Mouse (Mus musculus): Measurements from ENCODE around the gene Setd5. TPM values are rescaled to one million over a fixed set of nuclear protein-coding genes. Genes with fewer than 3 reads are reported as not detected.

Gene Setd5
- polyA plus RNA-seq, 1 experiment from 2014 or later = 56.6 TPM

DNA sequence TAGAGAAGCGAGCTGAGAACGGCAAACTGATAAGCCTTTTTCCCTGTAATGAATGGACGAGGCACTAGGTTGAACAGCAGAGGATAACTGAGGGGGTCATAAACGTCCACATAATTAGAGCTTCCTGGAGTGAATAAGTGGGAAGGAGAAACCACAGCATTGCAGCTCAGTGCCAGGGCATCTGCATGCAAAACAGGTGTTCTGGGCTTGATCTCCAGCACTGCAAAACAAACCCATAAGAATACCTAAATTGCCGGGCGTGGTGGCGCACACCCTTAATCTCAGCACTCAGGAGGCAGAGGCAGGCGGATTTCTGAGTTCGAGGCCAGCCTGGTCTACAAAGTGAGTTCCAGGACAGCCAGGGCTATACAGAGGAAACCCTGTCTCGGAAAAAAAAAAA is 13.8 kb upstream of the Setd5 start:
- Histone ChIP-seq H3K27ac (no peak overlapping the region), H3K36me3 (peaks cover 78% of the 10 kb centered on the region), H3K4me1 (replicated peaks) (peaks cover 4% of the 10 kb centered on the region; the same call in 1 of the 2 replicates), H3K4me3 (replicated peaks) (no peak overlapping the region), H3K27me3 (no peaks in the 10 kb centered on the region), H3K9ac (replicated peaks) (no peak overlapping the region), H3K9me3 (no peaks in the 10 kb centered on the region), H3K4me2 (replicated peaks) (no peak overlapping the region)
- 97% methylated on average over 10 of the region's 10 CpGs for WGBS
- no peak for ATAC-seq

GRCm38 (mm10) chr6:113065186-113065585 is 12.0 kb upstream of the Setd5 start:
- WGBS = 91% methylated on average over 3 of the region's 3 CpGs

GRCm38 (mm10) chr6:113069154-113069553 is 8.0 kb upstream of the Setd5 start:
- Histone ChIP-seq H3K27me3 (no peaks in the 10 kb centered on the region), H3K4me1 (replicated peaks) (peaks cover 10% of the 10 kb centered on the region), H3K36me3 (peaks cover 35% of the 10 kb centered on the region), H3K9me3 (no peaks in the 10 kb centered on the region), H3K4me2 (replicated peaks) (no peak overlapping the region), H3K4me3 (replicated peaks) (no peak overlapping the region), H3K9ac (replicated peaks) (no peak overlapping the region), H3K27ac (no peak overlapping the region)
- 100% methylated on average over 1 of the region's 1 CpGs for WGBS
- ATAC-seq = no peak

More at GRCm38 (mm10) chr6:113065186-113065585, 12.0 kb upstream of the Setd5 start:
- no peaks in the 10 kb centered on the region for H3K9me3 ChIP-seq
- no peak overlapping the region for H3K27ac ChIP-seq
- H3K9ac ChIP-seq (replicated peaks) = no peak overlapping the region
- no peaks in the 10 kb centered on the region for H3K27me3 ChIP-seq
- H3K36me3 ChIP-seq = peaks cover 71% of the 10 kb centered on the region
- no peak overlapping the region for H3K4me3 ChIP-seq (replicated peaks)
- no peak overlapping the region for H3K4me2 ChIP-seq (replicated peaks)
- ATAC-seq = no peak
- H3K4me1 ChIP-seq (replicated peaks) = peaks cover 4% of the 10 kb centered on the region; the same call in 1 of the 2 replicates

DNA sequence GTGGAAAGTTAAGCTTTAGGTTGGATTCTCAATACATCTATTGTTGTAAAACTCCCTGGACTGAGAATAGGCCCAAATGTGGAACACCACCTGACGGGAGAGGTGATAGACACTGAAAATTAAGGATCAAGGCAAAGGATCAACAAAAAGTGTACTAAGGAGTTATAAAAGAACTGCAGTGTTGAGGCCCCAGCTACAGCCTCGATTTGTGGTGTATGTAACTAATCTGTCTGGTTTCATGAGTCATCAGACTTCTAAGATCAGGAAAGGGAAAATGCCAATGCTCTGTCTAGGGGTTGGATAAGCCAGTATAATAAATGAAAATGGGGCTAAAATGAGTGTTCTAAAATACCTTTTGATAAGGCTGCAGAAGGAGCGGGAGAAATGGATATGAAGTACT is 1.9 kb upstream of the Setd5 start:
- WGBS = 25% methylated on average over 3 of the region's 3 CpGs
- no peak for ATAC-seq
- Histone ChIP-seq H3K4me2 (replicated peaks) (peak overlapping the region; percentile 92), H3K27me3 (no peaks in the 10 kb centered on the region), H3K27ac (peak overlapping the region; percentile 100), H3K36me3 (no peaks in the 10 kb centered on the region), H3K9me3 (no peaks in the 10 kb centered on the region), H3K9ac (replicated peaks) (peak overlapping the region; percentile 99), H3K4me1 (replicated peaks) (peaks cover 50% of the 10 kb centered on the region), H3K4me3 (replicated peaks) (peak overlapping the region; percentile 96)

DNA sequence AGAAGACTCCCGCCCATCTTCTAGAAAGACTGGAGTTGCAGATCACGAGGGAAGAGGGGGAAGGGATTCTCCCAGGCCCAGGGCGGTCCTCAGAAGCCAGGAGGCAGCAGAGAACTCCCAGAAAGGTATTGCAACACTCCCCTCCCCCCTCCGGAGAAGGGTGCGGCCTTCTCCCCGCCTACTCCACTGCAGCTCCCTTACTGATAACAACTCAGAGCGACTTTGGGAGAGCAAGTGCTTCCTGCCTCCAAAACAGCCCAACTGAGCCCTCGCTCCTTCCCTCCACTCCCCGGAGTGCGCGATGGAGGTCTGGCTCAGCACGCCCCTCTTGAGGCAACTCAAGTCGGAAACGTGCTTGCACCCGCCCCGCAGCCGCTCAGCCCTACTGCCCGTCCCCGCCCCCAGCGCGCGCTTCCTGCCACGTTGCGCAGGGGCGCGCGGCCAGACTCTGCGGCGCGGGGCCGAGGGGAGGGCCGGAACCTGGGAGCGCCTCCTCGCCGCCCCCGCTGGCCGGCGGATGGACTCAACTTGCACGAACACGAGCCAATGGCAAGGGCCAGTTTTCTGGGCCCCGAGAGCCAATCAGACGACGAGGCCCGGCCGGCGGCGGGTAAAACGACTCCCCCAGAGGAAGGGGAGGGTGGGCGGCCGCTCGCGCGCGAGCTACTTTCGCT is 1.0 kb upstream of the Setd5 start:
- ATAC-seq = peak; percentile 88
- Histone ChIP-seq H3K4me1 (replicated peaks) (peaks cover 52% of the 10 kb centered on the region), H3K9me3 (no peaks in the 10 kb centered on the region), H3K9ac (replicated peaks) (peak overlapping the region; percentile 99), H3K27me3 (no peaks in the 10 kb centered on the region), H3K36me3 (no peaks in the 10 kb centered on the region), H3K4me3 (replicated peaks) (peak overlapping the region; percentile 96), H3K4me2 (replicated peaks) (peak overlapping the region; percentile 92), H3K27ac (peak overlapping the region; percentile 100)
- WGBS = under 1% methylated on average over 55 of the region's 55 CpGs

DNA sequence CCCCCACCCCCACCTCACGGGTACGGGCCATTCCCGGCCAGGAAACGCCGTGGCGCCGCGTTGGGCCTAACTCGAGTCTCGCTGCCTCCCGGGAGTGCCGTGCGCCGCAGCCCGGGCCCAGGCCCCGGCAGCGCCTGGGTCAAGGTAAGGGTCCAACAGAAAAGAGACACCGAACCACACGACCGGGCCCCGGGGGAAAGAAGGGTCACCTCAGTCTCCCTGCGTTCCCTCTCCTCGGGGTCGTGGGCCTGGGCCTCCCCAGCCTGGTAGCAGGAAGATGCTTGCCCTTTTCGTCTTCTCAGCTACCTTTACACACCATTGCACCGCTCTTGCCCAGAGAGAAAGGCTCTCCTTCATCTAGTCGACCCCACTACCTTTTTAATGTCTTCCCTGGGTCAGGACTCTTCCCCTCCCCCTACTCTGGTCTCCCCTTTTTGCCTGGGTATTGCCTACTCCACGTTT is 435 bp downstream of the Setd5 start:
- Histone ChIP-seq H3K9ac (replicated peaks) (peak overlapping the region; percentile 99), H3K9me3 (no peaks in the 10 kb centered on the region), H3K27me3 (no peaks in the 10 kb centered on the region), H3K4me2 (replicated peaks) (peak overlapping the region; percentile 93), H3K27ac (peak overlapping the region; percentile 100), H3K36me3 (no peaks in the 10 kb centered on the region), H3K4me3 (replicated peaks) (peak overlapping the region; percentile 96), H3K4me1 (replicated peaks) (peaks cover 66% of the 10 kb centered on the region)
- under 1% methylated on average over 28 of the region's 28 CpGs for WGBS
- ATAC-seq = no peak

DNA sequence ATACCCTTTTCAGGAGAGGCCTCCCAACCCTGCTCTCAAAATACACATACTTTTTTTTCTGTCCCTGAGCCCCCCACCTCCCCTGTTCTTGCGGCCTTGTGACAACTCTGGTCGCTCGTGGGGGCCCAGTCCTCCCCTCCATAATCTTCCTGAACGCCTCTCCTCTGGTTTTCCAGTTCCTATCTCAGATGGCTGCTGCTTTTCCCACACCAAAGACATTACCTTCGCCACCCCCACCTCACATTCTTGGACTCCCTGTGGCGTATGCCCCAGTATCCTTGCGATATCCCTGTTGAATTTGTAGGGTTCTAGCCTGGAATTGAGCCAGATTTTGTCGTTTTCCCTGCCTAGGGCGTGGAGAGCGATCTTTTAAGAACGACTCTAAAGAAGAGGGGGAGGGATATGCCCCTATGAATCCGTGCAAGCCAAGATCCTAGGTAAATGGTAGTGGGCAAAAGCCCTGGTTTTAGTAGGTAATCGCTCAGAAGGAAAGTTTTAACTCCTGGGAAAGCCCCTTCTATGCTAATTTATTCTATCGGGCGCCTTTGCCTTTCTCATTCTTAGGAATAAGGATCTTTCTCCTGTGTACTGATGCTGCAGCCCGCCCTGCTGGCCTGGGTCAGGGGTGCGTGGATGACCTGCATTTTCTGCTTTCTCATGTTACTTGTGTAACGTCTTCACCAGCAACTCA is 1.0 kb downstream of the Setd5 start:
- H3K27me3 ChIP-seq = no peaks in the 10 kb centered on the region
- peak overlapping the region; percentile 99 for H3K9ac ChIP-seq (replicated peaks)
- WGBS = under 1% methylated on average over 18 of the region's 18 CpGs
- no peaks in the 10 kb centered on the region for H3K36me3 ChIP-seq
- H3K27ac ChIP-seq = peak overlapping the region; percentile 100
- ATAC-seq = no peak
- peaks cover 68% of the 10 kb centered on the region for H3K4me1 ChIP-seq (replicated peaks)
- H3K4me3 ChIP-seq (replicated peaks) = peak overlapping the region; percentile 96
- no peaks in the 10 kb centered on the region for H3K9me3 ChIP-seq
- H3K4me2 ChIP-seq (replicated peaks) = peak overlapping the region; percentile 93

DNA sequence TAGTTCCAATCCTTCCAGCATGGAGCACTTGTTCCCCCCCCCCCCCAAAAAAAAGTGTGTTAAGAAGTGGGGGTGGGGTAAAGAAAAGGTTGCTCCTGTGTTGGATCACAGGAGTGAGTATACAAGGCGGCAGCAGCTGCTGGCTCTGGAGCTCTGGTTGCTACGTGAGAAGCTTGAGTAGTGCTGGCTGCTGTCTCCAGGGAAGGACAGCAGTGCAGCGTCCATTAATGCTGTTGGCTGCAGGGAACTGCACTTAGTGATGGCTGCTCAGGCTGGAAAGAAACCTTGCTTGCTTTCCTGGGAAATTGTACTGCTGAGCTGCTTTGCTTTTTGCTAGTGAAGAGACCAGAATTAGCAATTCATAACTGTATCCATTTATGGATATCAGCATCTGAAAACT is 2.3 kb downstream of the Setd5 start:
- Histone ChIP-seq H3K4me3 (replicated peaks) (peak overlapping the region; percentile 96), H3K27ac (peak overlapping the region; percentile 81), H3K9ac (replicated peaks) (peak overlapping the region; percentile 64), H3K36me3 (no peaks in the 10 kb centered on the region), H3K9me3 (no peaks in the 10 kb centered on the region), H3K27me3 (no peaks in the 10 kb centered on the region), H3K4me2 (replicated peaks) (peak overlapping the region; percentile 93), H3K4me1 (replicated peaks) (peaks cover 68% of the 10 kb centered on the region)
- ATAC-seq = no peak
- 0% methylated on average over 3 of the region's 3 CpGs for WGBS

- Histone ChIP-seq H3K27me3 (no peaks in the 10 kb centered on the region), H3K27ac (peak overlapping the region; percentile 86), H3K9ac (replicated peaks) (peak overlapping the region; percentile 58), H3K4me1 (replicated peaks) (peaks cover 54% of the 10 kb centered on the region), H3K9me3 (no peaks in the 10 kb centered on the region), H3K4me3 (replicated peaks) (peak overlapping the region; percentile 23), H3K36me3 (no peaks in the 10 kb centered on the region), H3K4me2 (replicated peaks) (peak overlapping the region; percentile 51)
- no peak for ATAC-seq
- 7% methylated on average over 6 of the region's 6 CpGs for WGBS
Observed at GRCm38 (mm10) chr6:113082229-113082628, 5.1 kb downstream of the Setd5 start.

DNA sequence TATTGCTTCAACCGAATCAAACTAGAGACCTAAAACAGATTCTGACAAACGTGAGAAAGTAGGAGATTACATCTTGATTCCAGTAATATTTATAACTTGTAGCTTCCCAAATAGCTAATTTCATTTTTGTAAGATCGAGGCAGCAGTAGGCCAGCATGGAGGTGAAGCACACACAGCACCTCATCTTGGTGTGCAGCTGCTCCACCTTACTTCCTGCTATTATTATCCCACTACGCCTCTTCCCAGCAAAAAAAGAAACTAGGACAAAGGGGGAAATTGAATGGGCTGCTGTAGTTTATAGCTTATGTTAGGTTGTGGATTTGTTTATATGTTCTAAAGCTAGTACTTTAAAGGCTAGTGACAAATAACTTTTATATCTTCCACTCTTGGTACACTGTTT is 7.4 kb downstream of the Setd5 start:
- Histone ChIP-seq H3K9me3 (no peaks in the 10 kb centered on the region), H3K27me3 (no peaks in the 10 kb centered on the region), H3K9ac (replicated peaks) (no peak overlapping the region), H3K4me1 (replicated peaks) (peaks cover 36% of the 10 kb centered on the region), H3K4me2 (replicated peaks) (no peak overlapping the region), H3K36me3 (no peaks in the 10 kb centered on the region), H3K27ac (peak overlapping the region; percentile 11; the same call in 1 of the 2 replicates), H3K4me3 (replicated peaks) (no peak overlapping the region)
- no peak for ATAC-seq
- WGBS = 70% methylated on average over 4 of the region's 4 CpGs

GRCm38 (mm10) chr6:113093206-113093605 is 16.0 kb downstream of the Setd5 start:
- Histone ChIP-seq H3K27me3 (no peaks in the 10 kb centered on the region), H3K36me3 (no peaks in the 10 kb centered on the region), H3K4me2 (replicated peaks) (no peak overlapping the region), H3K9me3 (no peaks in the 10 kb centered on the region), H3K9ac (replicated peaks) (no peak overlapping the region), H3K4me1 (replicated peaks) (no peaks in the 10 kb centered on the region), H3K4me3 (replicated peaks) (no peak overlapping the region), H3K27ac (no peak overlapping the region)
- WGBS = 95% methylated on average over 3 of the region's 3 CpGs
- no peak for ATAC-seq

DNA sequence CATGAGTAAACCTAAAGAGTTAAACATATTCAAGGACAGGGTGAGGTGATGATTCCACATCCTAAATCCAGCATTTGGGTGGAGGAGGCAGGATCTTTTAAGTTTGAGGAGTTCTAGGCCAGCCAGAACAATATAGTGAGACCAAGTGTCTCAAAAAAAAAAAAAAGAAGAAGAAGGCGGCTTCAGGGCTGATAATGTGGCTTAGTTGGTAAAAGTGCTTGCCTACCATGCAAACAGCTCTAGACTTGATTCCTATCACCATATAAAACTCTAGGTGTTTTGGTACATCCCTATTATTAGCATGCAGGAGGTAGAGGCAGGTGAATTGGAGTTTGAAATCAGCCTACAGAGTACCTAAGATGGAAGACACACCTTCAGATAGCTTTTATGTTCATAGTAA is 18.4 kb downstream of the Setd5 start:
- no peaks in the 10 kb centered on the region for H3K36me3 ChIP-seq
- no peak for ATAC-seq
- no peak overlapping the region for H3K9ac ChIP-seq (replicated peaks)
- H3K4me3 ChIP-seq (replicated peaks) = no peak overlapping the region
- 92% methylated on average over 1 of the region's 1 CpGs for WGBS
- H3K4me2 ChIP-seq (replicated peaks) = no peak overlapping the region
- H3K4me1 ChIP-seq (replicated peaks) = peaks cover 9% of the 10 kb centered on the region
- H3K9me3 ChIP-seq = no peaks in the 10 kb centered on the region
- no peaks in the 10 kb centered on the region for H3K27me3 ChIP-seq
- no peak overlapping the region for H3K27ac ChIP-seq

All from midbrain, embryonic 13.5 days (tissue).